ENCODE assay signal across 8 mouse cellular contexts in genomic region chr10:18235402-18235747, GRCm38 (mm10). TPM values are rescaled to one million over a fixed set of nuclear protein-coding genes. Genes with fewer than 3 reads are reported as not detected.
DNase-seq lines count a peak whose midpoint lies in the region; ATAC-seq and TF ChIP-seq lines count a peak whose summit lies in the region.

No protein-coding gene starts in this region.

- peak; percentile 9 for DNase-seq in embryo, embryonic 10 days (ENCODE audit: low spot score)
- DNase-seq in embryo, embryonic 11 days: no peak
- DNase-seq in testis, postnatal 14 days (ENCODE audit: low spot score): no peak
- DNase-seq in liver, embryonic 11.5 days (ENCODE audit: low spot score): no peak
- DNase-seq in adrenal gland, adult 8-10 months: no peak
- DNase-seq in right cerebral cortex, adult 2 months (ENCODE audit: low spot score in 2 of 2): no peak
- no peak for DNase-seq in urinary bladder, postnatal 4 days (ENCODE audit: low spot score in 2 of 2)

- no peaks in the 10 kb centered on the region for H3K36me3 ChIP-seq in testis, adult 2 months (ENCODE audit: control insufficient read depth, insufficient read depth, low read length)
- no peaks in the 10 kb centered on the region for H3K36me3 ChIP-seq in liver, embryonic 11.5 days (ENCODE audit: control insufficient read depth, insufficient read depth, low read length)

- peak overlapping the region; percentile 98 for H3K4me3 ChIP-seq in testis, adult 2 months (ENCODE audit: control insufficient read depth, low read depth, low read length)
- H3K4me3 ChIP-seq in liver, embryonic 11.5 days (ENCODE audit: low read depth, low read length): peak overlapping the region; percentile 81

- peak overlapping the region; percentile 91 for H3K4me2 ChIP-seq in liver, embryonic 11.5 days

- peak overlapping the region; percentile 98 for H3K27ac ChIP-seq in testis, adult 2 months (ENCODE audit: control insufficient read depth, insufficient read depth, low read depth, low read length)
- H3K27ac ChIP-seq in liver, embryonic 11.5 days (ENCODE audit: low read depth, low read length): no peak overlapping the region

- WGBS in liver, embryonic 11.5 days: 10% methylated on average over 14 of the region's 14 CpGs

- peak overlapping the region; percentile 40; the same call in 1 of the 2 replicates for H3K9ac ChIP-seq in liver, embryonic 11.5 days (ENCODE audit: low read depth, low read length)

- TF ChIP-seq POLR2A in testis, adult 2 months (IDR thresholded peaks at IDR 0.05; ENCODE audit: control insufficient read depth, low read depth, low read length): no peak

- no peaks in the 10 kb centered on the region for H3K9me3 ChIP-seq in liver, embryonic 11.5 days (ENCODE audit: control insufficient read depth, low read length)

- H3K27me3 ChIP-seq in testis, adult 2 months (ENCODE audit: control insufficient read depth, insufficient read depth, low read length): no peaks in the 10 kb centered on the region
- H3K27me3 ChIP-seq in liver, embryonic 11.5 days (replicated peaks; ENCODE audit: control insufficient read depth, insufficient read depth, low read length): no peaks in the 10 kb centered on the region

- no peak for TF ChIP-seq CTCF in testis, adult 2 months (IDR thresholded peaks at IDR 0.05; ENCODE audit: control insufficient read depth, insufficient read depth, insufficient replicate concordance, low read depth, low read length)

- no peak for ATAC-seq in liver, embryonic 11.5 days (replicated peaks; ENCODE audit: low FRiP score)

- H3K4me1 ChIP-seq in testis, adult 2 months (ENCODE audit: control insufficient read depth, insufficient read depth, low read length): no peaks in the 10 kb centered on the region
- 0 out of 2 replicates have a peak, but pooled peaks cover 3% of the 10 kb centered on the region for H3K4me1 ChIP-seq in liver, embryonic 11.5 days (replicated peaks; ENCODE audit: control insufficient read depth, insufficient read depth, low read length)

RNA-seq across cellular contexts. Expression of gene Ccdc28a, which starts 0.6 kb away (rescaled TPM):
- polyA plus RNA-seq in testis, adult 2 months (2012; rRNA removed): 84.1 and 90.1 TPM in 2 replicates
- 12.6 and 13.5 TPM in 2 replicates for polyA plus RNA-seq in liver, embryonic 11.5 days (2014; fragmentation: Nextera tagmentation; extraction: Ambion mirVana)
- 10 to 100 TPM; 13.4 to 18.7 (median 15.6) TPM for total RNA-seq in adrenal gland, adult 8-10 months (2022)

RNA-seq across cellular contexts. Expression of gene Ect2l, which starts 24.7 kb away (rescaled TPM):
- 0.16 and 0.43 TPM in 2 replicates for polyA plus RNA-seq in testis, adult 2 months (2012; rRNA removed)
- 0.27 TPM in 1 of 2 replicates, not detected in the other for polyA plus RNA-seq in liver, embryonic 11.5 days (2014; fragmentation: Nextera tagmentation; extraction: Ambion mirVana)
- under 1 TPM in 1 of 4 experiments, not detected in 3; 0.24 TPM for total RNA-seq in adrenal gland, adult 8-10 months (2022)
